Mouse (Mus musculus): ENCODE data around the gene Gm2381. TPM values are rescaled to one million over a fixed set of nuclear protein-coding genes. Genes with fewer than 3 reads are reported as not detected.
"Not testable (repeated sequence)": the region's sequence is repeated elsewhere in the genome, so short reads cannot be mapped to it uniquely, and the experiment has no call there.

Gm2381 gene
- total RNA-seq (2021): under 1 TPM; 0.14 to 0.17 TPM
- long read RNA-seq, experiment 1: 0 reads
- long read RNA-seq, experiment 2: 0 reads

- not testable (repeated sequence) for DNase-seq (ENCODE audit: low spot score in 2 of 2)
Observed at GRCm38 (mm10) chr7:42866801-42867458, at the start of gene Gm2381. Gene Gm2381, minus strand, starts transcription at chr7:42867234.

GRCm38 (mm10) chr7:42898067-42898466 is 31.0 kb upstream of the Gm2381 start:
- not testable (repeated sequence) for DNase-seq (ENCODE audit: low spot score in 2 of 2)

- no peak for DNase-seq (ENCODE audit: low spot score in 2 of 2)
Observed at GRCm38 (mm10) chr7:42878090-42878489, 11.1 kb upstream of the Gm2381 start.

- not testable (repeated sequence) for DNase-seq (ENCODE audit: low spot score in 2 of 2)
Observed at GRCm38 (mm10) chr7:42838366-42838765, 28.7 kb downstream of the Gm2381 start.

GRCm38 (mm10) chr7:42832221-42832620 is 34.8 kb downstream of the Gm2381 start:
- no peak for DNase-seq (ENCODE audit: low spot score in 2 of 2)

- DNase-seq (ENCODE audit: low spot score in 2 of 2): not testable (repeated sequence)
Observed at GRCm38 (mm10) chr7:42793425-42793824, 73.6 kb downstream of the Gm2381 start, which contains the start of gene Vmn2r62. Gene Vmn2r62, minus strand, starts transcription at chr7:42793525.

Other genes with a start within 250 kb of the Gm2381 start
- 1 to 10 TPM; 5.5 to 5.8 TPM for gene Zfp976, start 224.6 kb downstream of the Gm2381 start, total RNA-seq (2021)
- gene Zfp975, start 174.5 kb downstream of the Gm2381 start, total RNA-seq (2021): 1 to 10 TPM; 7.2 to 8.8 TPM
- gene Gm17067, start 140.2 kb downstream of the Gm2381 start, total RNA-seq (2021): under 1 TPM; 0.11 to 0.48 TPM
- not detected for gene Vmn2r62, start 73.7 kb downstream of the Gm2381 start, total RNA-seq (2021)
- not detected for gene Vmn2r63, start 66.6 kb upstream of the Gm2381 start, total RNA-seq (2021)
- gene Gm9268, start 151.5 kb upstream of the Gm2381 start, total RNA-seq (2021): not detected
- gene Zfp936, start 247.0 kb upstream of the Gm2381 start, total RNA-seq (2021): not detected

All from adrenal gland, postnatal 4 days (tissue).